Mouse (Mus musculus): Measurements from ENCODE around the gene Kcnc1.

DNA sequence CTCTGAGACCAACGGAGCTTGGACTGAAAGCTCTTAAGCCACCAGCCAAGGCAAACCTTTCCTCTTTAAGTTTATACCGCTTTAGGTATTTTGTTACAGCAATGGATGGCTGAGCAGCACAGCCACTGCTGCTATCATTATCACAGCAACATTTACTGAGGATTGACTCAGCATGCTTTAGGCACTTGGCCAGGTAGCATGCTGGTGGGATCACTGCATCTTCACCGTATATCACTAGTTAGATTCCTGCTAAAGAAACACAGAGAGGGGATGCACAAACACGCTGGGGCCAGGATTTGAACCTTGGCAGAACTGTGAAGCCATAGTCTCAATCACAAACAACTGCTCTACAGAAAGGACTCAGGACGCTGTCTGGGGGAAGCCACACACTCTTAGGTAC, 90.5 kb downstream of the Kcnc1 start:
- no peak for TF ChIP-seq CTCF (conservative IDR thresholded peaks at IDR 0.05; ENCODE audit: insufficient read depth, insufficient read length, low read depth, low read length)
- TF ChIP-seq POLR2A (IDR thresholded peaks at IDR 0.05; ENCODE audit: low read depth, low read length), result no peak
